Mouse (Mus musculus) activated CD4-positive, CD25-positive, alpha-beta regulatory T cell, adult 9 weeks (primary cell): ENCODE data around the gene Zdhhc16. TPM values are rescaled to one million over a fixed set of nuclear protein-coding genes. Genes with fewer than 3 reads are reported as not detected.

ENCODE experiments used
- polyA plus RNA-seq: library from polyadenylated mRNA; unstranded; fragments of 100-300 nt; shearing (Covaris generic); gene quantifications from one replicate; pipeline ENCODE4 v1.2.1, GENCODE M21; 2017

Gene Zdhhc16
- 65.9 TPM for polyA plus RNA-seq

DNA sequence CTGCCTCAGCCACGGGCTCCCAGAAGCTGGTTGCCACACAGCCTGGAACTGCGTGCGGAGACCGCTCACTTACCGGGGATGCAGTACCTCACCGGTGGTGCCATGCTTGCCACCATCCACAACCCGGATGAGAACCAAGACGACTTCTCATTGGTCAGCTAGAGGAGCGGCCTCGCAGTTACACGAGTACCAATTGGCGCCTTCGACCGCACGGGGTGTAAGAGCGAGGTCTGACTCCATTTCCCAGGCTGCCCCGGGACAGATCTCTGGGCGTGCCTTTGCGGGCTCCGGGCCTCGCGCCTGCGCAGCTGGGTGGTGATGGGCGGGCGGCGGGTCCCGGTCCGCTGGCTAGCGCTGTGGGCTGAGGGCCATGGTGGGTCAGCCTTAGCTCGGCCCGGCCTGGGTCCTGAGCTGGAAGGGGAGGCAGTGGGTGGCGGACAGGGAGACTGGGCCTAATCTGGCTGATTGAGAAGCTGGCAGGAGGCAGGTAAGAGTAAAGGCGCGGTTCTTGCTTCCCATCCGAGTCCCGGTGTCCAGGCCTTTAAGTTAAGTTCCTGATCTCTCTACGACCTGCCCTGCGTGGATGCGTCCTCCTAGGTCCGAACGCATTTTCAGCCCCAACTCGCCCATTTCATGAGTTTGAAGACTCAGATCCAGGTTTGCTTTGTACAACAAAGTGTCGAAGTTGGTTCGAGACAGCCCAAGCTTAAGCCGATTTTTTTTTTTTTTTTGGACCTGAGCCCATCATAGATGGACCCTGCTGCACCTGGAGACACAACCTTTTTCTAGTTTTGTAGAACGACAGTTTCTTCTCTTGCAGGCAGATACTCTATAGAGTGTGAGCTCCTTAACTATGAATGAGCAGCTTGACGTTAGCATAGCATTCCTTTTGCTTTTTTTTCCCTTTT lies at the start of gene Zdhhc16, which contains the start of gene Exosc1:
TSS of gene Zdhhc16 (plus strand) at position 302 of the 908 bp plus-strand sequence.
TSS of gene Exosc1 (minus strand) at position 245 of the 908 bp plus-strand sequence.

DNA sequence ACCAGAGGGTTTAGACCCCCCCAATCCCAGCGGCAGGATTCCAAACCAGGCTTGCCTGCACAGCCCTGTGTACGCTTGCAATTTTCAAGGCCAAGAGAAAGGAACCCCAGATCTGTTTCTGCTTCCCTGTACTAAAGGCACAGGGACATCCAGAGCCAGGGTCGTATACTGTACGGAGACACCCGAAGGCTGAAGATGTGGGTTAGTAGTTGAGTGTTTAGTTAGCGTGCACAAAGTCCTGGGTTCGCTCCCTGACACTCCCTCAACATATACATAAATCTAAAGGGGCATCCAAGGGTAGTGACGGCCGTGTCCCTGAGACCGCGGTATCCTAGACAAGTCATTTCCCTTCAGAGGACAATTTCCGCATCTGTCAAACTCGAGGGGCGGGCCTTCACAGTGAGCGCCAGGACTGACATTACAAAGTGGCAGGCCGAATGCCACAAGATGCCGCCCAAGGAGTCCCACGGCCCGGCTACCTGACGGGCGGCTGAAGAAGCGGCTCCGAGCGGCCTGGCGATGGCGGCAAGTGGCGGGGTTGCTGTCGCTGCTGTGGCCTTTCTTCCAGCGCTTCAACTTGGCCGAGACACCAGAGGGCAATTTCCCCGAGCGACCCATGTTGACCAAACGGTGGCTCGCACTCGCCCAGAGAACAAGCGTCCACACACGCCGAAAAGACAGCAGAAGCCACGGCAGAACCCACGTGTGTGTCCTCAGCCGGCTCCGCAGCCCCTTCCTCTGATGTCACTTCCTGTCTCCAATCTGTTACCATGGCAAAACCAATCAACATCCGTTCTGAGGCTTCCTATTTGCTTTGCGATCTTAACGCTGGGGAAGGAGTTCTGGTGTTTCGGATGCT lies 37.6 kb upstream of the Zdhhc16 start, which contains the start of gene Rrp12:
TSS of gene Rrp12 (minus strand) at position 714 of the 859 bp plus-strand sequence.

DNA sequence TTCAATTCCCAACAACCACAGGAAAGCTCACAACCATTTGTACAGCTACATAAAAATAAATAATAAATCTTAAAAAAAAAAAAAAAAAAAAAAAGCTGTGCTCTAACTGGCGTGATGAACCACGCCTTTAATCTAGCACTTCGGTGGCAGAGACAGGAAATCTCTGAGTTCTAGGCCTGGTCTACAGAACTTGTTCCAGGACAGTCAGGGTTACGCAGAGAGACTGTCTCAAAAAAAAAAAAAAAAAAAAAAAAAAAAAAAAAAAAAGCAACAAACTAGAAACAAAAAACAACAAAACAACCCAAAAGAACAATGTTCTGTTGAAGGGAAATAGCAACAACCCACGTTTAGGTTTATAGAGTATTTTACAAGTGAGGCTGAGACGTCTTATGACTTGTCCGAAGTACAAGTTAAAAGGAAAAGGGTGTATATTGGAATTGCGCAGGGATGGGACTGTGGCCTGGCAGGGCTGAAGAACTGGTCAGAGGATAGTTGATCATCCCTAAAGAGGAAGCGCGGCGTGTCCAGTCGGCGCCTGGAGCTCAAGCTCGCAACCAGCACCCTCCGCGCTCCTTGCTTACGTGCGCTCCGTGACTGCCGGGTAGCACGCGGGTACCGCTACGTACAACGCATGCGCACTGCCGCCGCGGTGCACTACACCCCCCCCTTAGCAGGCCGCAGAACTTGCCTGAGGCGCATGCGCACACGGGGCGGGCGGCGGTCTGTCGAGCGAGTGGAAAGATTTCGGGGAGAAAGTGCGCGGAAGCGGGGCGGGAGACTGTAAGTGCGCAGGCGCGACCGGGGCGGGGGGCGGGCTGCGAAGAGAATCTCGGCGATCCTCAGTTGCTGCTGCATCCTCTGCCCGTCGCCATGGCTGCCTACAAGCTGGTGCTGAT lies 21.9 kb upstream of the Zdhhc16 start, which contains the start of gene Pgam1:
TSS of gene Pgam1 (plus strand) at position 746 of the 896 bp plus-strand sequence.

DNA sequence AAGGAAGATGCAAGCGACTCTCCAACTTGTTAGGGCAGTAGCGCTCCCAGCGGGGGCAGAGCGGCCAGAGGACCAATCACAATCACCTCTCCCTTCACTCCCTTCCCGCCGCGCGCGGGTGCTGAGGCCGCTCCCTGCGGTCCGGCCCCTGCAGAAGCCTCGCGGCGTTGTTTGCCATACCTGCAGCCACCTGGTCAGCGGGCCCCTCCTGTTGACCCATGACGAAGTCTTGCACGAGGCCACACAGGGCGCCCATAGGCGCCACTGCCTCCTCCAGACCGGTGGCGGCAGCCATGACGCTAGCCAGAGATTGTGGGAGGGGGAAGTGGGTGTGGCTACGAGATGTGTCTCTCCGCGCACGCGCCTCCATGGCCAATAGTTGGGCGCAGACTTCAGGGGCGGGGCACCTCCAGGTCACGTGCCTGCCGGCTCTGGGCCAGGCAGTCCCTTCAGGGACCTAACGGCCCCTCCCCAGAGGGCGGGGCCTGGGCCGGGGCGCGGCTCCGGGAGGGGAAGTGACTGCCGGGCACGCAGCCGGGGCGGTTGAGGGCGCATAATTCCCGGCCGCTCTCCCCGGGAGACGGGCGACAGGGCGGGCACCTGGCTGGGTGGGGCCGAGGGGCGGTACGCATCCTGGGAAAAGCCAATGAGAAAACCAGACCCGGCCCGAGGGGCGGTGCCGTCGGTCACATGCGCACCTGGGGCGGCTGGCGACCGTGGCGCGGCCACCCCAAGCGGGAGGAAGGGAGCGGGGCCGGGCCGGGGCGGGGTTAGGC lies 47.7 kb downstream of the Zdhhc16 start, which contains the start of gene Mms19:
TSS of gene Mms19 (minus strand) at position 339 of the 776 bp plus-strand sequence.

DNA sequence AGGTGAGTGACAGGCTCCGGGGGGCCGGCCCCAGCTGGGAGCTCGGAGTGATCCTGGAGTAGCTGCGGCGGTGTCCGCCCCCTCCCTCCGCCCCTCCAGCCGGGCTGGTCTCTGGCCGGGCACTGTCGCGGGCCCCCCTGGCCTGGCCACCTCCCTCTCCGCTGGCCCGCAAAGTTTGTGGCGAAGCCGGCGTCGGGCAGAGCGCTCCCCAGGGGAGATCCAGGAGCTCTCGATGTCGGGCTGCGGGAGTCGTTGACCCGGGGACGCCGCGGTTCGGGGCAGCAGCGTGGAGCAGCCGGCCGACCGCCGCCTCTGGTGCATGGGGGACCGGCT lies 48.3 kb downstream of the Zdhhc16 start, which contains the start of gene Ubtd1:
TSS of gene Ubtd1 (plus strand) at position 169 of the 333 bp plus-strand sequence.

Other genes with a start within 250 kb of the Zdhhc16 start
- 0.56 TPM for gene Slit1, start 189.8 kb upstream of the Zdhhc16 start, polyA plus RNA-seq
- gene Arhgap19, start 131.4 kb upstream of the Zdhhc16 start, polyA plus RNA-seq = 4.4 TPM
- gene Frat1, start 103.5 kb upstream of the Zdhhc16 start, polyA plus RNA-seq = 1.9 TPM
- 0.54 TPM for gene Frat2, start 85.3 kb upstream of the Zdhhc16 start, polyA plus RNA-seq
- 19.2 TPM for gene Rrp12, start 37.3 kb upstream of the Zdhhc16 start, polyA plus RNA-seq
- 189 TPM for gene Pgam1, start 21.6 kb upstream of the Zdhhc16 start, polyA plus RNA-seq
- gene Exosc1, start 57 bp upstream of the Zdhhc16 start, polyA plus RNA-seq = 85.4 TPM
- 79.9 TPM for gene Mms19, start 47.7 kb downstream of the Zdhhc16 start, polyA plus RNA-seq
- gene Ubtd1, start 48.3 kb downstream of the Zdhhc16 start, polyA plus RNA-seq = 5.3 TPM
- not detected for gene Ankrd2, start 102.5 kb downstream of the Zdhhc16 start, polyA plus RNA-seq
- not detected for gene Hoga1, start 112.1 kb downstream of the Zdhhc16 start, polyA plus RNA-seq
- not detected for gene 4933411K16Rik, start 118.8 kb downstream of the Zdhhc16 start, polyA plus RNA-seq
- gene Morn4, start 152.9 kb downstream of the Zdhhc16 start, polyA plus RNA-seq = 0.79 TPM
- 3.6 TPM for gene Pi4k2a, start 157.0 kb downstream of the Zdhhc16 start, polyA plus RNA-seq
- gene Avpi1, start 195.6 kb downstream of the Zdhhc16 start, polyA plus RNA-seq = 5.5 TPM
- gene Marveld1, start 213.9 kb downstream of the Zdhhc16 start, polyA plus RNA-seq = 3.4 TPM
- 67.2 TPM for gene Zfyve27, start 230.5 kb downstream of the Zdhhc16 start, polyA plus RNA-seq